Mouse (Mus musculus): ENCODE measurements around the gene Btbd3.
A peak's percentile ranks its signal among the peaks of the same experiment; 100 is the strongest.
"Not testable (repeated sequence)": the region's sequence is repeated elsewhere in the genome, so short reads cannot be mapped to it uniquely, and the experiment has no call there.

The Btbd3 gene

GRCm38 (mm10) chr2:138279641-138280040, 23.3 kb downstream of the Btbd3 start:
- DNase-seq (ENCODE audit: low spot score) = no peak

- DNase-seq (ENCODE audit: low spot score) = no peak
Observed at GRCm38 (mm10) chr2:138280225-138280711, 23.9 kb downstream of the Btbd3 start.

GRCm38 (mm10) chr2:138281550-138282201, 25.3 kb downstream of the Btbd3 start:
- DNase-seq (ENCODE audit: low spot score) = peak; percentile 66

- peak; percentile 84 for DNase-seq (ENCODE audit: low spot score)
Observed at GRCm38 (mm10) chr2:138283372-138283771, 27.0 kb downstream of the Btbd3 start.

- no peak for DNase-seq (ENCODE audit: low spot score)
Observed at GRCm38 (mm10) chr2:138283856-138284255, 27.5 kb downstream of the Btbd3 start.

- peak; percentile 77 for DNase-seq (ENCODE audit: low spot score)
Observed at GRCm38 (mm10) chr2:138285811-138286210, 29.4 kb downstream of the Btbd3 start.

- no peak for DNase-seq (ENCODE audit: low spot score)
Observed at GRCm38 (mm10) chr2:138290154-138290553, 33.8 kb downstream of the Btbd3 start.

GRCm38 (mm10) chr2:138294286-138294685, 37.9 kb downstream of the Btbd3 start:
- DNase-seq (ENCODE audit: low spot score) = peak; percentile 93

- DNase-seq (ENCODE audit: low spot score) = no peak
Observed at GRCm38 (mm10) chr2:138306236-138306635, 49.9 kb downstream of the Btbd3 start.

- DNase-seq (ENCODE audit: low spot score) = no peak
Observed at GRCm38 (mm10) chr2:138315644-138316043, 59.3 kb downstream of the Btbd3 start.

GRCm38 (mm10) chr2:138320408-138320807, 64.0 kb downstream of the Btbd3 start:
- no peak for DNase-seq (ENCODE audit: low spot score)

GRCm38 (mm10) chr2:138321041-138321481, 64.7 kb downstream of the Btbd3 start:
- DNase-seq (ENCODE audit: low spot score) = no peak

- DNase-seq (ENCODE audit: low spot score) = no peak
Observed at GRCm38 (mm10) chr2:138322270-138323114, 66.1 kb downstream of the Btbd3 start.

- no peak for DNase-seq (ENCODE audit: low spot score)
Observed at GRCm38 (mm10) chr2:138326367-138326766, 70.0 kb downstream of the Btbd3 start.

- not testable (repeated sequence) for DNase-seq (ENCODE audit: low spot score)
Observed at GRCm38 (mm10) chr2:138334198-138334597, 77.8 kb downstream of the Btbd3 start.

- DNase-seq (ENCODE audit: low spot score) = no peak
Observed at GRCm38 (mm10) chr2:138337886-138338494, 81.6 kb downstream of the Btbd3 start.

- DNase-seq (ENCODE audit: low spot score) = no peak
Observed at GRCm38 (mm10) chr2:138338524-138338923, 82.2 kb downstream of the Btbd3 start.

- peak; percentile 57 for DNase-seq (ENCODE audit: low spot score)
Observed at GRCm38 (mm10) chr2:138355366-138355765, 99.0 kb downstream of the Btbd3 start.

GRCm38 (mm10) chr2:138362474-138362873, 106.1 kb downstream of the Btbd3 start:
- DNase-seq (ENCODE audit: low spot score) = no peak

- no peak for DNase-seq (ENCODE audit: low spot score)
Observed at GRCm38 (mm10) chr2:138365391-138365790, 109.0 kb downstream of the Btbd3 start.

GRCm38 (mm10) chr2:138374556-138374955, 118.2 kb downstream of the Btbd3 start:
- DNase-seq (ENCODE audit: low spot score) = no peak

- no peak for DNase-seq (ENCODE audit: low spot score)
Observed at GRCm38 (mm10) chr2:138378855-138379254, 122.5 kb downstream of the Btbd3 start.

GRCm38 (mm10) chr2:138384762-138385161, 128.4 kb downstream of the Btbd3 start:
- no peak for DNase-seq (ENCODE audit: low spot score)

All from adipocyte (in vitro differentiated cells).